Mouse (Mus musculus): Measurements from ENCODE around the gene Gm33543.

The Gm33543 gene

GRCm38 (mm10) chr10:95774001-95774628 lies 68.6 kb downstream of the Gm33543 start:
- no peak for TF ChIP-seq GATA4 (IDR thresholded peaks at IDR 0.05; ENCODE audit: insufficient replicate concordance, low read length)

All from liver, adult (tissue).